Mouse (Mus musculus): ENCODE results near the gene Fgf5. TPM values are rescaled to one million over a fixed set of nuclear protein-coding genes. Genes with fewer than 3 reads are reported as not detected.

The Fgf5 gene
- polyA plus RNA-seq (2014; fragmentation: Nextera tagmentation; extraction: Ambion mirVana) = 2.3 and 2.8 TPM in 2 replicates

DNA sequence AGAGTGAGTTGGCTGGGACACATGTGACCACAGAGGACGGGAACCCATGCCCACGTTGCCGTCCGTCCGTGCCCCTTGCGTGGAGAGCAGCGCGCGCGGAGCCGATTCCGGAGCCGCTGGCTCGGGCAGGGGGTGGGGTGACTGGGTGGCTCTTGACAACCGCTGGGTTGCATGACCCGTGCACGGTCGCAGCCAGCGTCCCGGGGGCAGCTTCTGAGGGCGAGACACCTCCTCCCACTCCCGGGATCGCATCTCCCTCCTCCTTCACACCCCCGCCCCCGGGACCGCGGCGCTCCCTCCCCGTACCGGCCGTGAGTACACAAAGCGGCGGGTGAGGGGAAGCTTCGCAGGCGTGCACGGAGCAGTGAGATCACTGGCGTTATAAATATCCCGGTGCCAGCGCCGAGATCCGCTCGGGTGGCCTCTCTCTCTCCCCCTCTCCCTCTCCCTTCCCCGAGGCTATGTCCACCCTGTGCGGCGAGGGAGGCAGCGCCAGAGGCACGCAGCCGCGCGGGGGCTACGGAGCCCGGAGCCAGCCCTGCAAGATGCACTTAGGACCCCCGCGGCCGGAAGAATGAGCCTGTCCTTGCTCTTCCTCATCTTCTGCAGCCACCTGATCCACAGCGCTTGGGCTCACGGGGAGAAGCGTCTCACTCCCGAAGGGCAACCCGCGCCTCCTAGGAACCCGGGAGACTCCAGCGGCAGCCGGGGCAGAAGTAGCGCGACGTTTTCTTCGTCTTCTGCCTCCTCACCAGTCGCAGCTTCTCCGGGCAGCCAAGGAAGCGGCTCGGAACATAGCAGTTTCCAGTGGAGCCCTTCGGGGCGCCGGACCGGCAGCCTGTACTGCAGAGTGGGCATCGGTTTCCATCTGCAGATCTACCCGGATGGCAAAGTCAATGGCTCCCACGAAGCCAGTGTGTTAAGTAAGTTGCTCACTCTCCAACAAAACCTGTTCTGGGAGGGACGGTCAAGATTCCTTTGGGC is at the start of gene Fgf5:
Gene Fgf5, plus strand, starts transcription at position 347 of the 984 bp plus-strand sequence.
- no peaks in the 10 kb centered on the region for H3K4me1 ChIP-seq (replicated peaks; ENCODE audit: control insufficient read depth, insufficient read depth, low read length)
- no peaks in the 10 kb centered on the region for H3K9me3 ChIP-seq (ENCODE audit: control insufficient read depth, low read length)
- no peaks in the 10 kb centered on the region for H3K36me3 ChIP-seq (ENCODE audit: control insufficient read depth, insufficient read depth, low read length)
- WGBS = under 1% methylated on average over 79 of the region's 80 CpGs
- no peak within 1 kb of the TSS for H3K9ac ChIP-seq (ENCODE audit: low read depth, low read length)
- H3K27me3 ChIP-seq (replicated peaks; ENCODE audit: control insufficient read depth, insufficient read depth, low read length) = peaks cover 48% of the 10 kb centered on the region
- peak within 1 kb of the TSS; percentile 53 for H3K4me3 ChIP-seq (ENCODE audit: low read depth, low read length)
- DNase-seq (ENCODE audit: low spot score) (peak; percentile 47), ATAC-seq (replicated peaks; ENCODE audit: low FRiP score) (peak; percentile 29; the same call in 1 of the 2 replicates)
- H3K4me2 ChIP-seq = peak within 1 kb of the TSS; percentile 84
- H3K27ac ChIP-seq (ENCODE audit: low read depth, low read length) = no peak within 1 kb of the TSS

DNA sequence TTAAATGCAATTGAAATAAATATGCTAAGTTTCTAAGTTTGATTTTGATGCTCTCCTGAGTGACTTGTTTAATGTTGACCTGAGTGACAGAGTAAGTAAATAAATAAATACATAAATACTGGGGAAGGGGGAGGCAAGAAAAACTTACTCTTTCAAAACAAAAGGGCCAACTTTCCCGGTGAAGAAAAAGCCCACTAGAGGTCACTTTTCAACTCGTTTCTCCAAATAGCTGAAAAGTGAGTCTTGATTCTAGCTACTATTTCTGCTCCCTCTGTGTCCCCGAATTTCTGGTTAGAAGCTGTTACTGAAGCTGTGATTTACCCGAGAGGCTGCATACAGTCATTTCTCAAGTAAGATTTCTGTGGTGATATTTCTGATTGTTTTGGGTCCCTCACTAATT is 41.5 kb upstream of the Fgf5 start:
- ATAC-seq (replicated peaks; ENCODE audit: low FRiP score) (no peak), DNase-seq (ENCODE audit: low spot score) (no peak)
- Histone ChIP-seq H3K4me1 (replicated peaks; ENCODE audit: control insufficient read depth, insufficient read depth, low read length) (no peaks in the 10 kb centered on the region), H3K27ac (ENCODE audit: low read depth, low read length) (no peak overlapping the region), H3K36me3 (ENCODE audit: control insufficient read depth, insufficient read depth, low read length) (no peaks in the 10 kb centered on the region), H3K4me3 (ENCODE audit: low read depth, low read length) (no peak overlapping the region), H3K9ac (ENCODE audit: low read depth, low read length) (no peak overlapping the region), H3K9me3 (ENCODE audit: control insufficient read depth, low read length) (no peaks in the 10 kb centered on the region), H3K27me3 (replicated peaks; ENCODE audit: control insufficient read depth, insufficient read depth, low read length) (no peaks in the 10 kb centered on the region), H3K4me2 (no peak overlapping the region)
- WGBS = 67% methylated on average over 4 of the region's 4 CpGs

DNA sequence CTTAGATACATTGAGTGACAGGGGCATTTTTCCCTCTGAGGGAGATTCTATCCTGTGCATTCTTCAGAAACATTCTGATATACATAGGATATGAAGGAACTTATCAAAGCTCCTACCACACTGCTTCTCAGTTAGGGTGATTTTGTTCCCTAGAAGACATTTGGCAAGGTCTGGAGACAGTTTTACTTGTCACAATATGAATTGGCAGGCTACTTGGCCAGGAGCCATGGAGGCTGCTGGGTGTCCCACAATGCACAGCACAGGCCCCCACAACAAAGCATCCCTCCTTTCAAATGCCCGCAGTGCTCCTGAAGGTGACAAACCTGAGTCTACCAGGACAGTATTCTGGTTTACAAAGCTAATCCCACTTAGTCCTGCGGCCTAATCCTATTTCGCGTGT is 32.0 kb upstream of the Fgf5 start:
- DNase-seq (ENCODE audit: low spot score) (no peak), ATAC-seq (replicated peaks; ENCODE audit: low FRiP score) (no peak)
- no peaks in the 10 kb centered on the region for H3K9me3 ChIP-seq (ENCODE audit: control insufficient read depth, low read length)
- no peaks in the 10 kb centered on the region for H3K27me3 ChIP-seq (replicated peaks; ENCODE audit: control insufficient read depth, insufficient read depth, low read length)
- H3K4me1 ChIP-seq (replicated peaks; ENCODE audit: control insufficient read depth, insufficient read depth, low read length) = no peaks in the 10 kb centered on the region
- H3K36me3 ChIP-seq (ENCODE audit: control insufficient read depth, insufficient read depth, low read length) = no peaks in the 10 kb centered on the region
- H3K27ac ChIP-seq (ENCODE audit: low read depth, low read length) = no peak overlapping the region
- 76% methylated on average over 4 of the region's 4 CpGs for WGBS
- no peak overlapping the region for H3K4me2 ChIP-seq
- H3K4me3 ChIP-seq (ENCODE audit: low read depth, low read length) = no peak overlapping the region
- H3K9ac ChIP-seq (ENCODE audit: low read depth, low read length) = no peak overlapping the region

DNA sequence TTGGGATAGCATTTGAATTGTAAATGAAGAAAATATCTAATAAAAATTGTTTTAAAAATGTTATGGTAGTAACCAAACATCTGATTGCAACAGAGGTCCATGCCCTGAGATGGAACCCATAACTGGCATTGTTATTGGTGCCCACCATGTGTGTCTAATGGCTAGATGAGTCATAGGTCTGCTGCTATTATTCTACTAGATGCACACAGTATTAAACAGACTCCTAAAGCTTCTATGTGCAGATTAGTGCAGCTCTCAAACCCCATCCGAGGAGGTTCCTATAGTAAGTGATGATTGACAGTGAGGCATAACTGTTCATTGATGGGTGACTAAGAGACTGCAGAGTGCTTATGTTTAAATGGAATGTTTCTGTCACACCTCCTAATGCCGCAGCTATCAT is 27.3 kb upstream of the Fgf5 start:
- no peaks in the 10 kb centered on the region for H3K36me3 ChIP-seq (ENCODE audit: control insufficient read depth, insufficient read depth, low read length)
- ATAC-seq (replicated peaks; ENCODE audit: low FRiP score) (no peak), DNase-seq (ENCODE audit: low spot score) (no peak)
- no peak overlapping the region for H3K27ac ChIP-seq (ENCODE audit: low read depth, low read length)
- H3K4me3 ChIP-seq (ENCODE audit: low read depth, low read length) = no peak overlapping the region
- H3K9ac ChIP-seq (ENCODE audit: low read depth, low read length) = no peak overlapping the region
- H3K9me3 ChIP-seq (ENCODE audit: control insufficient read depth, low read length) = no peaks in the 10 kb centered on the region
- WGBS = 83% methylated on average over 2 of the region's 2 CpGs
- no peaks in the 10 kb centered on the region for H3K27me3 ChIP-seq (replicated peaks; ENCODE audit: control insufficient read depth, insufficient read depth, low read length)
- H3K4me2 ChIP-seq = no peak overlapping the region
- H3K4me1 ChIP-seq (replicated peaks; ENCODE audit: control insufficient read depth, insufficient read depth, low read length) = no peaks in the 10 kb centered on the region

DNA sequence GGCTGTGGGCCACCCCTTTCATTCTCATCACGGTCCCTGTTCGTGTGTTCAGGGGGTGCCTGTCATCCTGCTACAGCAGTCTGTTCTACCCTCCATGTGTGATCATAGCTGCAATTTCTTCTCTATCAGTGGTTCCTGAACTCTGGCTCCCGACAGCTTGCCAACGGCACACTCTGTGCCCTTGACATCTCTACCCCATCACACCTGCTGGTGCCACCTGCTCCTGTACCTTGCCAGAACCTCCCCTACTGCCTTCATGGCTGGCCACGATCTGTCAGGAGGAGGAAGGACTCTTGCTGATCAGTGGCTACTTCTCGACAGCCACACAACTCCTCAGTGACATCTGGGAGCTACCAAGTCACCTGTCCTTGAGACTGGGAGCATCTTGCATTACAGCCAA is 24.5 kb upstream of the Fgf5 start:
- H3K9me3 ChIP-seq (ENCODE audit: control insufficient read depth, low read length) = no peaks in the 10 kb centered on the region
- DNase-seq (ENCODE audit: low spot score) (no peak), ATAC-seq (replicated peaks; ENCODE audit: low FRiP score) (no peak)
- no peak overlapping the region for H3K4me2 ChIP-seq
- no peaks in the 10 kb centered on the region for H3K36me3 ChIP-seq (ENCODE audit: control insufficient read depth, insufficient read depth, low read length)
- H3K4me3 ChIP-seq (ENCODE audit: low read depth, low read length) = no peak overlapping the region
- 72% methylated on average over 6 of the region's 6 CpGs for WGBS
- no peak overlapping the region for H3K27ac ChIP-seq (ENCODE audit: low read depth, low read length)
- no peak overlapping the region for H3K9ac ChIP-seq (ENCODE audit: low read depth, low read length)
- no peaks in the 10 kb centered on the region for H3K4me1 ChIP-seq (replicated peaks; ENCODE audit: control insufficient read depth, insufficient read depth, low read length)
- no peaks in the 10 kb centered on the region for H3K27me3 ChIP-seq (replicated peaks; ENCODE audit: control insufficient read depth, insufficient read depth, low read length)

DNA sequence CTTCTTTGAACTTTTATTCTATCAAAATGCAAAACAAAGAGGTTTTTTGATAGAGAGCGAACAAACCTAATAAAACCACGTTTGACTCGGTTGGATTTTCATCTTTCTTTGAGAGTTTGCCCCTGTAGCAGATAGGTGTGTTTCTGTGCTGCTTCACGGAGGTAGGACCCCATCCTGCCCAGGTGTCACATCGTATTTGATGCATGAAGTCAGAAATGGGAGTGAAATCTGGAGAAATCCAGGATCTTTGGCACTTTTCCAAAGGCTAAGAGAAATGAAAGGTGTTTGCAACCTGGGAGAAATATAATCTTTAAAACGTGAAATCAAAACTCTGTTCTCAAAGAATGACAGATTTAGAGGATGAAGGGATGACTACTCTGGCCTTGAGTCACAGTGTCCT is 15.5 kb upstream of the Fgf5 start:
- 74% methylated on average over 6 of the region's 6 CpGs for WGBS
- no peak for ATAC-seq (replicated peaks; ENCODE audit: low FRiP score)
- H3K9ac ChIP-seq (ENCODE audit: low read depth, low read length) = no peak overlapping the region
- no peak overlapping the region for H3K4me2 ChIP-seq
- no peaks in the 10 kb centered on the region for H3K27me3 ChIP-seq (replicated peaks; ENCODE audit: control insufficient read depth, insufficient read depth, low read length)
- no peaks in the 10 kb centered on the region for H3K9me3 ChIP-seq (ENCODE audit: control insufficient read depth, low read length)
- H3K36me3 ChIP-seq (ENCODE audit: control insufficient read depth, insufficient read depth, low read length) = no peaks in the 10 kb centered on the region
- no peak overlapping the region for H3K4me3 ChIP-seq (ENCODE audit: low read depth, low read length)
- H3K27ac ChIP-seq (ENCODE audit: low read depth, low read length) = no peak overlapping the region
- H3K4me1 ChIP-seq (replicated peaks; ENCODE audit: control insufficient read depth, insufficient read depth, low read length) = no peaks in the 10 kb centered on the region
- no peak for DNase-seq (ENCODE audit: low spot score)

DNA sequence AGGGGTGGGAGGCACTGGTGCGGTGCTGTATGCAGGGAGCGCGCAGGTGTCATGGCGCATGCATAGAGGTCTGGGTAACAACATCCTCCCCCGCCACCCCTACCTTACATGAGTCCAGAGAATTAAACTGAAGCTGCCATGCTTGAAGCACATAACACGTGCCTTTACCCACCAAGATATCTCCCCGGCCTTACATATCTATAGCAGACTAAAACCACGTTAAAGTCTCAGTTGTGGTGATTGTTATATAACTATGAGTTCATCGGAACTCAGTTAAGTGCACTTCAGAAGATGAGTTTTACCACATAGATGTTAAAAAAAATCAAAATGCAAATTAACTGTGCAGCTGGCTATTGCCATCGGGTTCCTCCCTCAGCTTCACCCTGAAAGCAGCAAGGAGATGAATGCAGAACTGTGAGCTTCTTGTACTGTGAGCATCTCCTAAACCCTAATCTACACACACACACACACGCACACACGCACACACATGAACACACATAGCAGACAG is 12.6 kb upstream of the Fgf5 start:
- H3K27me3 ChIP-seq (replicated peaks; ENCODE audit: control insufficient read depth, insufficient read depth, low read length) = no peaks in the 10 kb centered on the region
- DNase-seq (ENCODE audit: low spot score) (no peak), ATAC-seq (replicated peaks; ENCODE audit: low FRiP score) (no peak)
- H3K4me3 ChIP-seq (ENCODE audit: low read depth, low read length) = no peak overlapping the region
- H3K27ac ChIP-seq (ENCODE audit: low read depth, low read length) = no peak overlapping the region
- WGBS = 92% methylated on average over 12 of the region's 12 CpGs
- H3K4me2 ChIP-seq = no peak overlapping the region
- H3K9ac ChIP-seq (ENCODE audit: low read depth, low read length) = no peak overlapping the region
- no peaks in the 10 kb centered on the region for H3K4me1 ChIP-seq (replicated peaks; ENCODE audit: control insufficient read depth, insufficient read depth, low read length)
- H3K9me3 ChIP-seq (ENCODE audit: control insufficient read depth, low read length) = no peaks in the 10 kb centered on the region
- no peaks in the 10 kb centered on the region for H3K36me3 ChIP-seq (ENCODE audit: control insufficient read depth, insufficient read depth, low read length)

DNA sequence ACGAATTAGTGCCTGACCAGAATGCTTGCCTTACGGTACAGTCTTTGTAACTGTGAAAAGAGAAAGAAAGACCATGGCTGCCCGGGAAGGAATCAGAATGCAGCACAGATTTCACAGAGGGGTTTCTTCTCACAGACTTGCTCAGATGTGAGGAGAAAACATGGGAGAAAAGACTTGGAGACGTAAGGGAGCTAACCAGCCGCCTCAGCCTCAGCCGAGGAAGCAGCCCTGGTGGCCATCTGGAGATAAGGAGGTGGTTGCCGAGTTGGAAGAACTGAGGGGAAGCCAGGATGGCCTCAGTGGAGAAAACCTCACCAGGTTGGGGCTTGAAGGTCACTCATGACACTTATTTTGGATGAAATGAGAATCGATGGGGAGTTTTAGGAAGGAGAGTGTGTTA is 8.7 kb upstream of the Fgf5 start:
- ATAC-seq (replicated peaks; ENCODE audit: low FRiP score) (no peak), DNase-seq (ENCODE audit: low spot score) (no peak)
- H3K4me2 ChIP-seq = no peak overlapping the region
- no peaks in the 10 kb centered on the region for H3K27me3 ChIP-seq (replicated peaks; ENCODE audit: control insufficient read depth, insufficient read depth, low read length)
- no peak overlapping the region for H3K9ac ChIP-seq (ENCODE audit: low read depth, low read length)
- H3K9me3 ChIP-seq (ENCODE audit: control insufficient read depth, low read length) = no peaks in the 10 kb centered on the region
- H3K27ac ChIP-seq (ENCODE audit: low read depth, low read length) = no peak overlapping the region
- 42% methylated on average over 8 of the region's 8 CpGs for WGBS
- no peaks in the 10 kb centered on the region for H3K4me1 ChIP-seq (replicated peaks; ENCODE audit: control insufficient read depth, insufficient read depth, low read length)
- no peak overlapping the region for H3K4me3 ChIP-seq (ENCODE audit: low read depth, low read length)
- H3K36me3 ChIP-seq (ENCODE audit: control insufficient read depth, insufficient read depth, low read length) = no peaks in the 10 kb centered on the region

DNA sequence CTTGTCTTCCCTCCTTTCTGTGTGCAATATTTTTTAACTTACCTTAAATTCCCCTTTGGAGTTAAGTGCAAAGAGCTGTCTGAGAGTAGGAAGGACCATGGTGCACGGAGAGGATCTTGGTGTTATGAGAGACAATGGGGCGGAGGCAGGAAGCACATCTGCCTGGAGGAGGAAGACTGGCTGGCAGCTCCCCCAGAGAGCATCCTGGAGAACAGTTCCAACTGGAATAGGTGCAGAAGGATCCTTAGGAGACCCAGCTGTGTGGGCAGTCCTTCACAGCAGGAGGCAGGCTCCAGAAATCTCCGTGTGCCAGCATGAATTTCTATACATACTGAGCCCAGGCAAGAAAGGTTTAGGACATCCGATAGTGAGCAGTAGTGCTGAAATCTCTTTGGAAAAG is 8.0 kb upstream of the Fgf5 start:
- Histone ChIP-seq H3K4me1 (replicated peaks; ENCODE audit: control insufficient read depth, insufficient read depth, low read length) (no peaks in the 10 kb centered on the region), H3K27ac (ENCODE audit: low read depth, low read length) (no peak overlapping the region), H3K27me3 (replicated peaks; ENCODE audit: control insufficient read depth, insufficient read depth, low read length) (peaks cover 4% of the 10 kb centered on the region; the same call in 1 of the 2 replicates), H3K9ac (ENCODE audit: low read depth, low read length) (no peak overlapping the region), H3K36me3 (ENCODE audit: control insufficient read depth, insufficient read depth, low read length) (no peaks in the 10 kb centered on the region), H3K4me3 (ENCODE audit: low read depth, low read length) (no peak overlapping the region), H3K9me3 (ENCODE audit: control insufficient read depth, low read length) (no peaks in the 10 kb centered on the region), H3K4me2 (no peak overlapping the region)
- DNase-seq (ENCODE audit: low spot score) = no peak
- WGBS = 41% methylated on average over 4 of the region's 4 CpGs
- no peak for ATAC-seq (replicated peaks; ENCODE audit: low FRiP score)
